Mouse (Mus musculus): ENCODE results near the gene Fam171a1. TPM values are rescaled to one million over a fixed set of nuclear protein-coding genes. Genes with fewer than 3 reads are reported as not detected.
"Not testable (repeated sequence)": the region's sequence is repeated elsewhere in the genome, so short reads cannot be mapped to it uniquely, and the experiment has no call there.

Gene Fam171a1
- polyA plus RNA-seq, 1 experiment = 0.35 TPM

DNA sequence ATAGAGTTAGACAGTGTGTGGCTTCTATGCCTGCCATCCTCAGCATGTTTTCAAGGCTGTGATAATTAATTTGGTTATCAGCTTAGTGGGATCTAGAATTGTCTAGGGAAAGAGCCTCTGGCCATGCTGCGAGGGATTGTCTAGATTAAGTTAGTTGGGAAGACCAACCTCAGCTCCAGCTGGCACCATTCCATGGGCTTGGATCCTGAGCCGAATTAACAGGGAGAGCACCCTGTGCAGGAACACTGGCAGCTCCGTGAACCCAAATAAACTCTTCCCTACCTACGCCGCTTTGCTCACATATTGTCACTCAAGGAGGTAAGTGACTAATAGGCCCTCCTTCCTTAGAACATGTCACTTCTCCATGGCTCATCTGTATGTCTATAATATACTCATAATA is 69.6 kb downstream of the Fam171a1 start:
- Histone ChIP-seq H3K27ac (ENCODE audit: insufficient read depth, low read depth, low read length) (no peak overlapping the region), H3K4me3 (ENCODE audit: insufficient read depth, low read length) (no peak overlapping the region), H3K4me1 (ENCODE audit: control insufficient read depth, insufficient read depth, low read length) (no peaks in the 10 kb centered on the region)
- TF ChIP-seq CTCF (IDR thresholded peaks at IDR 0.05; ENCODE audit: low read depth, low read length) (no peak), POLR2A (IDR thresholded peaks at IDR 0.05; ENCODE audit: borderline replicate concordance, low read depth, low read length) (no peak)

- no peak overlapping the region for H3K27ac ChIP-seq (ENCODE audit: insufficient read depth, low read depth, low read length)
- no peak for TF ChIP-seq CTCF (IDR thresholded peaks at IDR 0.05; ENCODE audit: low read depth, low read length)
- TF ChIP-seq POLR2A (IDR thresholded peaks at IDR 0.05; ENCODE audit: borderline replicate concordance, low read depth, low read length) = no peak
- H3K4me3 ChIP-seq (ENCODE audit: insufficient read depth, low read length) = peak overlapping the region; percentile 27
- H3K4me1 ChIP-seq (ENCODE audit: control insufficient read depth, insufficient read depth, low read length) = no peaks in the 10 kb centered on the region
These were observed 71.3 kb downstream of the Fam171a1 start for GRCm38 (mm10) chr2:3185335-3185734.

- Histone ChIP-seq H3K4me1 (ENCODE audit: control insufficient read depth, insufficient read depth, low read length) (no peaks in the 10 kb centered on the region), H3K27ac (ENCODE audit: insufficient read depth, low read depth, low read length) (no peak overlapping the region), H3K4me3 (ENCODE audit: insufficient read depth, low read length) (no peak overlapping the region)
- no peak for TF ChIP-seq POLR2A (IDR thresholded peaks at IDR 0.05; ENCODE audit: borderline replicate concordance, low read depth, low read length)
- TF ChIP-seq CTCF (IDR thresholded peaks at IDR 0.05; ENCODE audit: low read depth, low read length) = no peak
These were observed 74.9 kb downstream of the Fam171a1 start for GRCm38 (mm10) chr2:3188745-3189475.

- Histone ChIP-seq H3K4me1 (ENCODE audit: control insufficient read depth, insufficient read depth, low read length) (no peaks in the 10 kb centered on the region), H3K4me3 (ENCODE audit: insufficient read depth, low read length) (no peak overlapping the region), H3K27ac (ENCODE audit: insufficient read depth, low read depth, low read length) (no peak overlapping the region)
- TF ChIP-seq POLR2A (IDR thresholded peaks at IDR 0.05; ENCODE audit: borderline replicate concordance, low read depth, low read length) = no peak
- no peak for TF ChIP-seq CTCF (IDR thresholded peaks at IDR 0.05; ENCODE audit: low read depth, low read length)
These were observed 77.1 kb downstream of the Fam171a1 start for GRCm38 (mm10) chr2:3191149-3191548.

DNA sequence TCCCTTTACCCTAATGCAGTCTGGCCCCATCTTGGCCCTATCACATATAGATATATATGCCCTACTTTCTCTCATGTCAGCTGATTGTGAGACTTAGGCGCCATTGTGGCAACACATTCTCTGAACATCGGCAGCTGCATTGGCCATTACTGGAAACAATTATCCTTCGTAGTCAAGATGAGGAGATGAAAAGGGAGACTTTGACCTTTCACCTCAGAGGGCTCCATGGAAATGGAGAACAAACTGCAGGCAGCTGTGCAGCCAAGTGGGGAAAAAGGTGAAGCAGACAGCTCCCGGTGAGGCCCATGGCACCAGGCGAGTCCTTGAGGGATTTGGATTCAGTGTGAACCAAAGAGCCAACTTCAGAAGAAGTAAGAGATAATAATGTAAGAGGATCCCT is 81.5 kb downstream of the Fam171a1 start:
- H3K4me3 ChIP-seq (ENCODE audit: insufficient read depth, low read length) = no peak overlapping the region
- H3K4me1 ChIP-seq (ENCODE audit: control insufficient read depth, insufficient read depth, low read length) = no peaks in the 10 kb centered on the region
- H3K27ac ChIP-seq (ENCODE audit: insufficient read depth, low read depth, low read length) = no peak overlapping the region
- TF ChIP-seq POLR2A (IDR thresholded peaks at IDR 0.05; ENCODE audit: borderline replicate concordance, low read depth, low read length) (no peak), CTCF (IDR thresholded peaks at IDR 0.05; ENCODE audit: low read depth, low read length) (no peak)

DNA sequence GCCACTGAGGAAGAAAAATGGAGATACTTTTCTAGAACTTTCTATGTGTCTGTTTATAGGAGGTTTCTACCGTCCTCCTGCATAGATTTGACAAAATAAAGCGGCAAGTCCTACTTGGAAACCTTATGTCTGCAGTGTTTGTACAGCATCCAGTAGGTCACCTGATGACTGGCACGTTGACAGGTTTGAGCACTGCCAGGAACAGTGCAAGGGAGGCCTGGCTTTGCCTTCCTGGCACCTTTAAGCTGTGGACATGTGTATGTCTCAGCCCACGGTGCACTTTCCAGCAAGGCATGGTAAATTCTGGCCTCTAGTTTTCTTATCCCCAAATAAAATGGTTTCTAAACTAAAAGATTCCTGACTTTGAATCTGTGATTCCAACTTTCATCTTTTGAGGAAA is 86.4 kb downstream of the Fam171a1 start:
- Histone ChIP-seq H3K4me3 (ENCODE audit: insufficient read depth, low read length) (no peak overlapping the region), H3K4me1 (ENCODE audit: control insufficient read depth, insufficient read depth, low read length) (no peaks in the 10 kb centered on the region), H3K27ac (ENCODE audit: insufficient read depth, low read depth, low read length) (no peak overlapping the region)
- no peak for TF ChIP-seq POLR2A (IDR thresholded peaks at IDR 0.05; ENCODE audit: borderline replicate concordance, low read depth, low read length)
- no peak for TF ChIP-seq CTCF (IDR thresholded peaks at IDR 0.05; ENCODE audit: low read depth, low read length)

DNA sequence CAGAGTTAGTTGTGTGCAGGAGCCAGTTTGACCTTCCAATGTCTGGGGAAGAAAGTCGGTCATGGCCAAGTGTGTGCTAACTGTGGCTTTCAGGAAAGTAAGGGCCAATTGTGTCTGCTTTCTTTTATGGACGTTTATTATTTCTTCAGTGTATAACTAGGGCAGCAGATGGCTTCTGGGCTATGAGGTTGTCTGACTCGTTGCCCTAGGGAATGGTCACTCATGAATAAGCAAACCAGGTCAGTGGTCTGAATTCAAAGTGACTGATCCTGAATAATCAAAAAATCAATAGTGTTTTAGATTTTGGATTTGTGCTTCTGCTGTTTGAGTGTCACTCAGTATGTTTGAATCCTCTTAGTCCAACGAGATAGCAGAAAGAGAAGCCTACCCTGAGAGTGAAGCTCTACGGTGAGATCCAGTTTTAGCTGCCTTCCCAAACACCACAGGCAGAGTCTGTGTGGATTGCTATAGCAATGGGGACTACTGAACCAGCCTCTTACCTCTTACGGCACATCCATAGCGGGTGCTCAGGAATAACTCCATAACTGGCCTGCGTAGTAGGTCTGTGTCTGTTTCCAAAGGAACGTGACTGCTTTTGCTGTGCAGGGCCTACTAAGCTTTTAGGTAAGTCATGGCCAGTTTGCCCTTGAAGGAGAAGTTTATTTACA is 93.1 kb downstream of the Fam171a1 start:
- H3K4me3 ChIP-seq (ENCODE audit: insufficient read depth, low read length) = no peak overlapping the region
- H3K27ac ChIP-seq (ENCODE audit: insufficient read depth, low read depth, low read length) = no peak overlapping the region
- no peak for TF ChIP-seq CTCF (IDR thresholded peaks at IDR 0.05; ENCODE audit: low read depth, low read length)
- no peak for TF ChIP-seq POLR2A (IDR thresholded peaks at IDR 0.05; ENCODE audit: borderline replicate concordance, low read depth, low read length)
- H3K4me1 ChIP-seq (ENCODE audit: control insufficient read depth, insufficient read depth, low read length) = no peaks in the 10 kb centered on the region

- H3K27ac ChIP-seq (ENCODE audit: insufficient read depth, low read depth, low read length) = no peak overlapping the region
- no peak for TF ChIP-seq POLR2A (IDR thresholded peaks at IDR 0.05; ENCODE audit: borderline replicate concordance, low read depth, low read length)
- no peak for TF ChIP-seq CTCF (IDR thresholded peaks at IDR 0.05; ENCODE audit: low read depth, low read length)
- H3K4me3 ChIP-seq (ENCODE audit: insufficient read depth, low read length) = no peak overlapping the region
- no peaks in the 10 kb centered on the region for H3K4me1 ChIP-seq (ENCODE audit: control insufficient read depth, insufficient read depth, low read length)
These were observed 101.5 kb downstream of the Fam171a1 start for GRCm38 (mm10) chr2:3215480-3215879.

GRCm38 (mm10) chr2:3216617-3217016 is 102.6 kb downstream of the Fam171a1 start:
- Histone ChIP-seq H3K27ac (ENCODE audit: insufficient read depth, low read depth, low read length) (no peak overlapping the region), H3K4me3 (ENCODE audit: insufficient read depth, low read length) (no peak overlapping the region), H3K4me1 (ENCODE audit: control insufficient read depth, insufficient read depth, low read length) (no peaks in the 10 kb centered on the region)
- TF ChIP-seq CTCF (IDR thresholded peaks at IDR 0.05; ENCODE audit: low read depth, low read length) (no peak), POLR2A (IDR thresholded peaks at IDR 0.05; ENCODE audit: borderline replicate concordance, low read depth, low read length) (no peak)

DNA sequence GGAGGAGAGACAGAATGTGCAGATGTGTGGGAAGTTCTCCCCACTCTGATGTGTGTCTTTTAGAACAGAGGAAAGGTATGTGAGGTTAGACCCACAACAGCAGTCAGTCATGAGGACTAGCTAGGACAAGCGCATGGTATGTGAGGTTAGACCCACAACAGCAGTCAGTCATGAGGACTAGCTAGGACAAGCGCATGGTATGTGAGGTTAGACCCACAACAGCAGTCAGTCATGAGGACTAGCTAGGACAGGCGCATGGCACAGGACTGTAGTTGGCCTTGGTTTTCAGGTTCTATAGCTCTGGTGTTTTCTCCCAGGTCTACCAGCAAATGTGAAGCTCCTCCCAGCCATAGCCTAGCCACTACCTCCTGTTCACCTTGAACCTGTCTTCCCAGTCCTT is 103.6 kb downstream of the Fam171a1 start:
- not testable (repeated sequence) for H3K4me3 ChIP-seq (ENCODE audit: insufficient read depth, low read length); H3K4me1 ChIP-seq (ENCODE audit: control insufficient read depth, insufficient read depth, low read length); H3K27ac ChIP-seq (ENCODE audit: insufficient read depth, low read depth, low read length)

Data from bone marrow macrophage, adult 2 months (primary cell).